Mouse (Mus musculus) spleen, adult 18-20 months (tissue): Measurements from ENCODE around the gene Selenov.
A peak's percentile ranks its signal among the peaks of the same experiment; 100 is the strongest.

Source experiments
- DNase-seq, 2 experiments: peaks; one replicate each; pipeline ENCODE4 v3.0.0; 2022; ENCODE audit warnings: mixed read lengths in 2 of 2

The Selenov gene

DNA sequence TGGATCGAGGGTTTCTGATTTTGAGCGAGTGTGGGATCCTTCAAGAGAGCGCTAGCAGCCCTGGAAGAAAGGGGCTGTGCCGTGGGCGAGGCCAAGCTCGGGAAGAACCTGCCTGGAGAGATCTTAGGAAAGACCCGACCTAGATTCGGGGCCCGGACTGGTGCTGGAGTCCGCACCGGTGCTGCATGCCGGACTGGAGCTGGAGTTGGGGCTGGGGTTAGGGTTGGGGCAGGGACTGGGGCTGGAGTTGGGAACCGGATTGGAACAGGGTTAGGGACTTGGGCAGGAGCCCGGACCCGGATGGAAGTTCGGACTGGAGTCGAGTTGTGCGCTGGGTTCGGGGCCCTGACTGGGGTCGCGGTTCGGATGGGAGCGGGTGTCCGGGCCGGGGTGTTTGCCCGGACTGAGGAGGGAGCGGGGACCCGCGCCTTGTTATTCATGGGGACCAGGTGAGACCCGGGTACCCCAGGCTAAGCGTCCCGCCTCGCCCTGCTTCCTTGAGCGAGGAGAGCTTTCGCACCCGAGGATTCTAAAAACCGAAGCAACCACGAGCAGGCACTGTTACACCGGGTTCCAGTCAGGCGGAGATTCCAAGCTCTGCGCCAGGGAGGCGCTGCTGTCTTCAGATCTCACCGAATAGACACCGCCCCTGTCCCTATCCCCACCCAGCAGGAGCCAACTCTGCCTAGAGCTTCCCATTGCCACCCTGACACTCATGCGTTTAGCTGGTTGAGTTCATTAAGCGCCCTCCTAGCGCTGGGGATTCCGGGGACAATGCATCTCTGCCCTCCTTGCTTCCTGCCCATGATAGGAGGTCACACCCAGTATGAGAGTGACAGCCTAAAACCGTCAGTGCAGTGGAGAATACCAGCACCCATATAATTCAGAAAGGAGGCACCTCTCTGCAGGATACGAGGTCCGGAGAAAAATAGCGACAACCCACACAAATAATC lies at the start of gene Selenov:
Gene Selenov, minus strand, starts transcription at position 549 of the 953 bp plus-strand sequence.
- no peak for DNase-seq

DNA sequence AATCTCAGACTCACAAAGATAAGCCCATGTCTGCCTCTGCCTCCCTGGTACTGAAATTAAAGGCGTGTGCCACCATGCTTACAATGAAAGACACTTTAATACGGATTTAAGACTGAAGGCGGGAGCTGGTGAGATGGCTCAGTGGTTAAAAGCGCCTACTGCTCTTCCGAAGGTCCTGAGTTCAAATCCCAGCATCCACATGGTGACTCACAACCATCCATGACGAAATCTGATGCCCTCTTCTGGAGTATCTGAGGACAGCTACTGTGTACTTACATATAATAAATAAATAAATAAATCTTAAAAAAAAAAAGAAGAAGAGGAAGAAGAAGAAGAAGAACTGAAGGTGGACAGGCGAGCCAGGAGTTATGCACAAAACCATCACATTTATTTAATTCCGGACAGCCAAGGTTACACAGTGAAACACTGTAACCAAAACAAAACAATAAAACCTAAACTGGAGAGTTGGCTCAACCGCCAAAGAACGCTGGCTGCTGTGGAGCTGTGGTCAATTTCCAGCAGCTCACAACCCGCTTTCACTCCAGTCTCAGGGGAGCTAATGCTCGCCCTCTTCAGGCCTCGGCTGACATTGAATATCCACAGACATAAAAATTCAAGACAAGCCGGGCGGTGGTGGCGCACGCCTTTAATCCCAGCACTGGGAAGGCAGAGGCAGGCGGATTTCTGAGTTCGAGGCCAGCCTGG lies 48.4 kb upstream of the Selenov start:
- peak; percentile 38 to 54 for DNase-seq

- DNase-seq, result peak; percentile 94 to 95
These were observed 47.4 kb upstream of the Selenov start, which contains the start of gene Supt5 for GRCm38 (mm10) chr7:28338108-28338998. Gene Supt5, minus strand, starts transcription at chr7:28338746.

- DNase-seq, result no peak
These were observed 44.5 kb upstream of the Selenov start for GRCm38 (mm10) chr7:28335471-28335870.

- DNase-seq, result no peak
These were observed 43.5 kb upstream of the Selenov start for GRCm38 (mm10) chr7:28334534-28334933.

DNA sequence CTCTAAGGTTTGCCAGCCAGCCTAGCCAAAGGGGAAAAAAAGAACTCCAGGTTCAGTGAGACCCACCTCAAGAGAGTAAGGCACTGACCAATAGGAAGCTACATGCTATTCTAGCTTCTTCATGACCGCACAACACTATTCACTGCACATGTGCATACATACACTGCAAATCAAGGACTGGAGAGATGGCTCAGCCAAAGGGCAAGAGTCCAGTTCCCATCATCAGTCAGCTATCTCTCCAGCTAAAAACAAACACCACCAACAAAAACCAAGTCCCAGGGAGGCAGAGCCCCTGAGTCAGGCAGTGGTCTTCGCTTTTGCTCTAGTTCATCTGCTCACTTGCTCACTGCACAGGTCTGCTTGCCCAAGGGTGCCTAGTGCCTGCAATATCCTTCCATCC lies 37.3 kb upstream of the Selenov start:
- no peak for DNase-seq

GRCm38 (mm10) chr7:28326457-28326856 lies 35.5 kb upstream of the Selenov start:
- DNase-seq, result no peak

DNA sequence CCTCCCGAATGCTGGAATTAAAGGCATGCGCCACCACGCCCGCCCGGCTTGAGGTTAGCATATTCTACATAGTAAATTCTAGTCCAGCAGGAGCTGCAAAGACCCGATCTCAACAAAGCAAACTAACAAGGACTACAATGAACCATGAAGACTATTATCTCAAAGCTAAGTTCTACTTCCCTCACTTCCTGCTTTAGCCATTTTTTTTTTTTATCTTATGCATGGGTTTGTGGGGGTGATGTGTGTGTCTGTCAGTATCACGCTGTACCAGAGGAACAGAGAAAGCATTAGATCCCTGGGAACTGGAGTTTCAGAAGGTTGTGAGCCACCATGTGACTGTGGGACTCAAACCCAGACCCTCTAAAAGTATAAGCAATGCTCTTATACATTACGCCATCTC lies 34.3 kb upstream of the Selenov start:
- DNase-seq, result no peak

DNA sequence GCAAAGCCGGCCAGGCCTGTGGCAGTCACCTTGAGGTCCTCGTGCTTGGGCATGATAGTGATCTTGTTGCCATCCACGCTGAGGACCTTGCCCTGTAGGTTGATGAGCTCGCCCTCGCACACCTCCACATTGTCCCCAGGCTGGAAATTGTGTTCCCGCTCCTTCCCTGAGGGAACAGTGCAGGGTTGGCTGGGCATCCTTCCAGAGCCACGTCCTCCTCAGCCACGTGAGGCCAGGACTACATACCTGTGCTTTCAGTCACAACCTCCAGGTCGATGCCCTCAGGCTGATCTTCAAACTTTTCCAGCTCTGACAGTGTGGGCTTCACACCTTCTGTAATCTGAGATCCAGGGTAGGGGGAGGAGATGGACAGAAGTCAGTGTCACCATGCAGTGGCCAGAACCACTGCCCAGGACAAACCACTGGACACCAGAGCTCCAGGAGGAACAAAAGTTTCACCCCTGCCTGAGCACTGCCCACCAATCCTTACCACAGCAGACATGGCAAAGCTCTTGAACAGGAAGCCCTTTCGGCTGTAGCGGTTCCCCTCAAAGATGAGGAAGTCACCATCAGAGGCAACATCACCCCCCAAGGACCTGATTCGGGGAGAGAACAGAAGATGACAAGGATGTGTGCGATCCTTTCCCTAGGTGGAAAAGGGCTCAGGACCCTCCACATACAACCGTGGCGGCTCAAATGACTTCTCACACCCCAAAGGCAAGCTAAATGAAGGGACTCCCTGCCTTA lies 31.2 kb upstream of the Selenov start:
- no peak for DNase-seq

GRCm38 (mm10) chr7:28318714-28319113 lies 27.7 kb upstream of the Selenov start:
- DNase-seq, result no peak

GRCm38 (mm10) chr7:28318036-28318435 lies 27.1 kb upstream of the Selenov start:
- no peak for DNase-seq

GRCm38 (mm10) chr7:28311926-28312543 lies 21.0 kb upstream of the Selenov start, which contains the start of gene Timm50:
Gene Timm50, minus strand, starts transcription at chr7:28312072.
- DNase-seq, result peak; percentile 89 to 97

- no peak for DNase-seq
These were observed 20.4 kb upstream of the Selenov start for GRCm38 (mm10) chr7:28311151-28311925.

- no peak for DNase-seq
These were observed 18.8 kb upstream of the Selenov start for GRCm38 (mm10) chr7:28309737-28310136.

GRCm38 (mm10) chr7:28306216-28306615 lies 15.2 kb upstream of the Selenov start:
- no peak for DNase-seq

DNA sequence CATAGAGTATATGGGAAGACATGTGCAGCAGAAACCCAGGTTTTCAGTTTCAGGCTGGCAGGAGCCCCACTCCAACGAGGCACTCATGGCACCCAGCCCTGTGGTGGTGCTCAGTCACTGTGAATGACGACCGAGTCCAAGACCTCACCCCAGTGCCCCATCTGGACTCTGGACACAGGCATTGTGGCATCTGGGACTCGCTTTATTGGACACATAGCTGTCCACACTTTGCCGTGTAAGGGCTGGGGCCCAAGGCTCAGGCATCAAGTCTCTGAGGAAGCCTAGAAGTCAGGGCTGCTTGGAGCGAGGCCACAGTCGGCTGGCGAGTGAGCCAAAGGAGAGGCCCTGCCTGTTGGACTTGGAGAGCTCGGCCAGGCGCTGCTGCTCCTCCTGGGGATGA lies 14.7 kb upstream of the Selenov start:
- DNase-seq, result no peak

DNA sequence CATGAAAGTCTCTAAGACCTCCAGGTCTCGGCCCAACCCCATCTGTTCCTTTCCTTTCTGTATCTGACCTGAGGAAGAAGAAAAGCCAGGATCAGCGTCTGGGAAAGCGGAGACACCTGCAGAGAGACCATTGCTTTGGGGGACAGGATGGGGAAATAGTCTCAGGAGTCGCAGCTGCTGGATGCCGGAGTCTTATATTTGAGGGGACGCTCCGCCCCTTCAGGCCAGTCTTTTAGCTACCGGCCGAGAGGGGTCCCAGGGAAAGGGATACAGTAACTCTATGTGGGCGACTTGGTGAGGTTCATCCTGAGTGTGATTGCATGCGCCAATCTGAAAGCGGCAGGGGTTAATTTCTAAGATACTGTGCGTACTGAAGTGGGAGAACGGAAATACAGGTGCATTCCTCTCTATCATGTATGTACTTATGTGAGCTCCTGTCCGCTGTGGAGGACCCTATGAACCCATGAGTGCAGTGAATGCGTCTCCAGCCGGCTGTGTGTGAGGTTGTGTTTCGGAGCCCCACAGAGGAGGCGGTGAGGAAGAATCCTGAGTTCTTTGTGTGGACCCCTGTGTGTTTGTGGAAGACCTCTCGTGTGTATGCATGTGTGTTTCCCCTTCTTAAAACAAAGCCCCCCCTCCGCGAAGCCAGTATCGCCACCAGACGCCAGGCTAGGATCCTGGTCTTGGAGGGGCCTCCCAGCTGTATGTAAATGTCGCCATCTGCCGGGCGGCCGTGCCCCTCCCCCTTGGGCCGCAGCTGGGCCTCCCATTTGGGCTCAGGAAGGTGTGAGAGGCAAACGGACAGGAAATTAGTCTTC lies 10.8 kb upstream of the Selenov start, which contains the start of gene Dll3:
Gene Dll3, minus strand, starts transcription at position 623 of the 818 bp plus-strand sequence.
- peak; percentile 34 to 58 for DNase-seq

DNA sequence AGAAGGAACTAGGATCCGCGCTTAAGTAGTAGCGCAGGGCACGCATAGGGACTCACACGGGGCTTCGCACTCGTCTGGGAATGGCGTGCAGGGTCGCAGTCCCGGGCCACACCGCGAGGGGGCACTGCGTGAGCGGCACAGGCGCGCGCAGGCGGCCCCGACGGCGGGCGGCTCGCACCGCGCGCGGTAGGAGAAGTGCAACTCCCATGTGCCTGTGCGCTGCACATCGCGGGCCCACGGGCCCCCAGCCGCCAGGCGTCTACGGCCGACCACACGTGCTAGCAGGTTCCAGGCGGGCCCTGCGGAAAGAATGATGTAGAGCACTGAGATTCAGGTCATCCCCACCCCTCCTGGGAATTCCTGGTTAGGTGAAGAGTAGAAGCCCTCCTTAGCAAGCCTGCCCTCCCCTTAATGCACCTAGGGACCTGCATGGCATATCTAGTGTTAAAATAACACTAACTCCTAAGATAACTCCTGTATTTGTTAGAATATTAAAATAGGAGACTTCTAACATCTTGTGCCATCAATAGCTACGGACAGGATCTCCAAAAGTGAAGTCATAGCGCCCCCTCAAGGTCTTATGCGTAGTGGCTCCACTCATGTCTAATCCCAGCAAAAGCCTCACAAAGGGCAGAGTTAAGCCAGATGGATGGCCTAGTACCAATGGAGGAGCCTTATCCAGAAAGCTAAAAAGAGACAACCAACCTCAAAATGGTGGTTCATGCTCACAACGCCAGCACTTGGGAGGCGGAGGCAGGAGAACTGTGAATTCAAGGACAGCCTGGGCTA lies 8.0 kb upstream of the Selenov start:
- DNase-seq, result no peak

DNA sequence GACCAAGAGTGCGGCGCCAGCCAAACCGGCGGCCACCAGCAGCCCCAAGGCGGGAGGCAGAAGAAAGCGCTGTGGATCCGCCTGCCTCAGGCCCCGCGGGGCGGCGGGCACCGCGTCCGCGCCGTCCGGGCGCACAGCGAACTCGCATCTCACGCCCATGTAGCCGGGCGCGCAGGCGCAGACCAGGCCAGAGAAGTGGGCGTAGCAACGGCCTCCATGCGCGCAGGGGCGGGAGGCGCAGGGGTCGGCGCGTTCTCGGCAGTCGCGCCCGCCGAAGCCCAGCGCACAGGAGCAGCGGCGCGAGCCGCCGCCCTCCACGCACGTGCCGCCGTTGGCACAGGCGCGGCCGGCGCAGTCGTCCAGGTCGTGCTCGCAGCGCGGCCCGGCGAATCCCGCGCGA lies 3.5 kb upstream of the Selenov start:
- no peak for DNase-seq
